Mouse (Mus musculus) G1E (cell line): Measurements from ENCODE around the gene Oscp1. TPM values are rescaled to one million over a fixed set of nuclear protein-coding genes. Genes with fewer than 3 reads are reported as not detected.

Source experiments
- ATAC-seq: 2 replicates; pipeline ENCODE4 v1.8.0; 2016; ENCODE audit warnings: mild to moderate bottlenecking; ENCODE audit not compliant: insufficient number of reproducible peaks, poor library complexity, low FRiP score, severe bottlenecking; ENCODE audit errors: extremely low read depth
- DNase-seq: peaks from one replicate; pipeline ENCODE4 v3.0.0; 2012; ENCODE audit warnings: low spot score
- H3K27me3 ChIP-seq: 2 replicates; pipeline ENCODE4 v1.6.1; 2012; ENCODE audit warnings: mild to moderate bottlenecking, low read length, inconsistent platforms; ENCODE audit not compliant: insufficient read depth
- H3K36me3 ChIP-seq: replicated peaks from 2 replicates; pipeline ENCODE3; 2012; ENCODE audit warnings: mild to moderate bottlenecking, inconsistent platforms
- H3K4me1 ChIP-seq: 2 replicates; pipeline ENCODE4 v1.6.1; 2012; ENCODE audit warnings: low read depth, low read length, inconsistent platforms, mixed read lengths; ENCODE audit not compliant: insufficient read depth
- H3K4me3 ChIP-seq: 2 replicates; pipeline ENCODE4 v1.5.1; 2012; ENCODE audit warnings: low read depth, mild to moderate bottlenecking, inconsistent platforms, low read length, moderate library complexity, mixed read lengths
- H3K9me3 ChIP-seq: replicated peaks from 2 replicates; pipeline ENCODE4 v1.6.1; 2012; ENCODE audit warnings: inconsistent platforms
- CTCF ChIP-seq: IDR thresholded peaks from 2 replicates; pipeline ENCODE4 v1.5.1; 2012; ENCODE audit warnings: low read depth, low read length, inconsistent platforms, mixed read lengths
- GATA1 ChIP-seq: IDR thresholded peaks from 2 replicates; pipeline ENCODE4 v1.6.1; 2012; ENCODE audit warnings: borderline replicate concordance, low read length, inconsistent platforms, mixed read lengths
- GATA2 ChIP-seq: IDR thresholded peaks from 2 replicates; pipeline ENCODE4 v1.6.1; 2012; ENCODE audit warnings: low read depth, low read length, inconsistent platforms, borderline replicate concordance
- POLR2AphosphoS5 ChIP-seq: IDR thresholded peaks from 2 replicates; pipeline ENCODE4 v1.6.1; 2012; ENCODE audit warnings: low read depth, low read length, inconsistent platforms; ENCODE audit not compliant: insufficient replicate concordance
- TAL1 ChIP-seq: conservative IDR thresholded peaks from 2 replicates; pipeline ENCODE4 v1.6.1; 2012; ENCODE audit warnings: low read depth, low read length, inconsistent platforms, mixed read lengths
- polyA plus RNA-seq: library from polyadenylated mRNA; stranded (reverse); fragments of >175 nt; gene quantifications from 2 replicates; pipeline ENCODE4 v1.2.3, GENCODE M21; 2012
- total RNA-seq, 2 experiments: library from RNA; stranded (forward) in 1 of 2; stranded (reverse) in 1 of 2; fragments of 200-1000 nt in 1 of 2; fragments of >200 nt in 1 of 2; fragmentation: Nextera tagmentation in 1 of 2; gene quantifications; 2 replicates each; pipeline ENCODE4 v1.2.3; 2014 to 2017

Gene Oscp1
- total and polyA plus RNA-seq, 3 experiments = 1.9 to 9.8 (median 6.6) TPM

GRCm38 (mm10) chr4:126077833-126078232 lies 19.5 kb downstream of the Oscp1 start:
- no peak overlapping the region for H3K4me3 ChIP-seq
- no peak for ATAC-seq
- no peaks in the 10 kb centered on the region for H3K9me3 ChIP-seq
- H3K36me3 ChIP-seq = no peaks in the 10 kb centered on the region
- H3K4me1 ChIP-seq = no peaks in the 10 kb centered on the region
- DNase-seq = no peak
- H3K27me3 ChIP-seq = peaks cover 10% of the 10 kb centered on the region; the same call in 1 of the 2 replicates
- TF ChIP-seq TAL1 (no peak), CTCF (no peak), GATA1 (no peak), GATA2 (no peak), POLR2AphosphoS5 (no peak)

- peaks cover 10% of the 10 kb centered on the region; the same call in 1 of the 2 replicates for H3K27me3 ChIP-seq
- H3K4me1 ChIP-seq = no peaks in the 10 kb centered on the region
- no peak for TF ChIP-seq POLR2AphosphoS5
- TF ChIP-seq GATA1 = no peak
- TF ChIP-seq TAL1 = no peak
- TF ChIP-seq CTCF = no peak
- TF ChIP-seq GATA2 = no peak
- DNase-seq (no peak), ATAC-seq (no peak)
- no peaks in the 10 kb centered on the region for H3K36me3 ChIP-seq
- H3K9me3 ChIP-seq = no peaks in the 10 kb centered on the region
- no peak overlapping the region for H3K4me3 ChIP-seq
These were observed 20.9 kb downstream of the Oscp1 start for GRCm38 (mm10) chr4:126079266-126079665.

GRCm38 (mm10) chr4:126081601-126082000 lies 23.2 kb downstream of the Oscp1 start:
- no peak for ATAC-seq
- H3K27me3 ChIP-seq = peaks cover 10% of the 10 kb centered on the region; the same call in 1 of the 2 replicates
- DNase-seq = no peak
- no peak overlapping the region for H3K4me3 ChIP-seq
- peaks cover 5% of the 10 kb centered on the region; the same call in 1 of the 2 replicates for H3K4me1 ChIP-seq
- no peaks in the 10 kb centered on the region for H3K36me3 ChIP-seq
- TF ChIP-seq GATA1 (no peak), TAL1 (no peak), POLR2AphosphoS5 (no peak), GATA2 (no peak), CTCF (no peak)
- no peaks in the 10 kb centered on the region for H3K9me3 ChIP-seq

- Histone ChIP-seq H3K36me3 (no peaks in the 10 kb centered on the region), H3K9me3 (no peaks in the 10 kb centered on the region), H3K27me3 (peaks cover 8% of the 10 kb centered on the region; the same call in 1 of the 2 replicates), H3K4me1 (peaks cover 8% of the 10 kb centered on the region; the same call in 1 of the 2 replicates), H3K4me3 (no peak overlapping the region)
- TF ChIP-seq CTCF (no peak), GATA2 (no peak), POLR2AphosphoS5 (no peak), GATA1 (no peak), TAL1 (no peak)
- no peak for ATAC-seq
- no peak for DNase-seq
These were observed 24.7 kb downstream of the Oscp1 start for GRCm38 (mm10) chr4:126083021-126083420.

GRCm38 (mm10) chr4:126084382-126084781 lies 26.0 kb downstream of the Oscp1 start:
- no peak for TF ChIP-seq TAL1
- no peak for TF ChIP-seq CTCF
- TF ChIP-seq GATA1 = no peak
- no peak for TF ChIP-seq GATA2
- no peak for TF ChIP-seq POLR2AphosphoS5
- H3K4me3 ChIP-seq = no peak overlapping the region
- ATAC-seq = no peak

GRCm38 (mm10) chr4:126085996-126086576 lies 27.7 kb downstream of the Oscp1 start:
- DNase-seq (peak; percentile 82), ATAC-seq (peak; percentile 91)
- peaks cover 2% of the 10 kb centered on the region; the same call in 1 of the 2 replicates for H3K27me3 ChIP-seq
- H3K36me3 ChIP-seq = no peaks in the 10 kb centered on the region
- no peaks in the 10 kb centered on the region for H3K9me3 ChIP-seq
- no peak overlapping the region for H3K4me3 ChIP-seq
- H3K4me1 ChIP-seq = peaks cover 16% of the 10 kb centered on the region; the same call in 1 of the 2 replicates
- TF ChIP-seq GATA1 = no peak
- peak; percentile 93 for TF ChIP-seq CTCF
- no peak for TF ChIP-seq TAL1
- no peak for TF ChIP-seq GATA2
- no peak for TF ChIP-seq POLR2AphosphoS5

More at GRCm38 (mm10) chr4:126084382-126084781, 26.0 kb downstream of the Oscp1 start:
- Histone ChIP-seq H3K27me3 (peaks cover 2% of the 10 kb centered on the region; the same call in 1 of the 2 replicates), H3K4me1 (peaks cover 11% of the 10 kb centered on the region; the same call in 1 of the 2 replicates), H3K36me3 (no peaks in the 10 kb centered on the region), H3K9me3 (no peaks in the 10 kb centered on the region)
- no peak for DNase-seq
